Mouse (Mus musculus): ENCODE measurements around the gene Smpd3.
"Not testable (repeated sequence)": the region's sequence is repeated elsewhere in the genome, so short reads cannot be mapped to it uniquely, and the experiment has no call there.

Smpd3 gene

DNA sequence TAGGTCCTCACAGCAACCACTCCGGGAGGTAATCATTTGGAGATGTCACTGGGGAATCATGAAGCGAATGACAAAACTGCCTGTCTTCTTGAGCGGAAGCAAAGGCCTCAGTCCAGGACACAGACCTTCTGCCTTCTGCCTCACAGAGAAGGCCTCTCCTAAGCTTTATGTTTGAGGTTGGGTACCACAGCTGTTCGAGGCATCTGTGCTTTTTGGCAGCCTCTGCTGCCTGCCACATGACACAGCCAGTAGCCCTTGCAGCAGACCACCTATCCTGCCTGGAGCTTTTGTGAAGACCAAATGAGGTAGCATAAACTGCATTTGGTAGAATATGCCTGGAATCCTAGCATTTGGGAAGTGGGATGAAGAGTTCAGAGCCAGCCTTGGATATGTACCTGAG lies 11.2 kb downstream of the Smpd3 start:
- DNase-seq (ENCODE audit: low spot score) = no peak

- no peak for DNase-seq (ENCODE audit: low spot score)
These were observed 16.4 kb downstream of the Smpd3 start for GRCm38 (mm10) chr8:106321434-106321833.

DNA sequence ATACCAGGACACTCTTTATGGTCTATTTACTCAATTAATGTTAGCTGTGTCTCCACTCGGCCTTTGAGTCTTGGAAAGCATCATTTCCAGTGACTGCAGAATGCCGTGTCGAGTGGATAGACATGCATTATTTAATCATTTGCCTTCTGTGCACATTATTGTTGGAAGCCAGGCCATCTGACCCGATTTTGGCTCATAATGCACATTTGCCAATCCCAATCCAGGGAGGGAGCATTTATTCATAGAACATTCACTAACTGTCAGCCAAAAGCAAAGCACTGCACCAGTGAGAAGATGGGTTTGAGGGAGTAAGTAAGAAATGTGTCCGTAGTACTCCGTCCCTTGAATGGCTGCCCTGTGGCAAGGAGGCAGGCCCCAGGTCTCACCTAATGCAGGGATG lies 17.8 kb downstream of the Smpd3 start:
- no peak for DNase-seq (ENCODE audit: low spot score)

DNA sequence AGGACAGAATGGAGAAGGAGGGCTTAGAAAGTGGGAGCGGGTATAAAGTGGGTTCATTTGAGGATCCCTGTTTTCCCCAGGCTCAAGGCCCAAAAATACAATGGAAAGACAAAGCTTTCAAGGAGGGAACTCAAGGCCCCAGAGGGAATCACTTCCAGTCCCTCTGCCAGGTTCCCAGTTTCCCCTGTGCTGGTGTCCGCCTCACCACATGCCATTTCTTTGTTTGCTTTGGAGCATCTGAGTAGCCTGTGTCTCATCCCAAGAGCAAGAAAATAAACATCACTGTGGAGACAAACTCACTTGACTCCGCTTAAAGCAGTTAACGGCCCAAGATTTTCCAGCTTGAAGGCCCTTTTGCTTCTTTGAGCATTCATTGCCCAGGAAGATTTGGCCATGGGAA lies 20.7 kb downstream of the Smpd3 start:
- no peak for DNase-seq (ENCODE audit: low spot score)

DNA sequence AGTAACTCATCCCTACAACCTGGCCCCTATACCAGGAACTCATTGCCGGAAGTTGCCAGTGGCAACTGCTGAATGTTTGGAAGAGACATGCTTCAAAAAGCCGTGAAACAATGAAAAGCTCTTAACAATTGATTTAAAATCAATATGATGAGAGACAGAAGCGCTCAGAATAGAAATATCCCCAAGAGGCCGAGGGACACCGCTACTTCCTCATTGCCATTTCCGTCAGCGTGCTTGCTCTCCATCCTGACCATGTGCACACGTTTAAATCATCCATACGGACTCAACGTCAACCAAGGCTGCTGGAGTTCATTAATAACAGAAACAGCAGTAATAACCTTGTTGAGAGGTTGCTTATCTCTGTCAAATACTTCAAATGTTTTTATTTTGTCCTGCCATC lies 21.3 kb downstream of the Smpd3 start:
- no peak for DNase-seq (ENCODE audit: low spot score)

- no peak for DNase-seq (ENCODE audit: low spot score)
These were observed 22.2 kb downstream of the Smpd3 start for GRCm38 (mm10) chr8:106315402-106316187.

- DNase-seq (ENCODE audit: low spot score) = no peak
These were observed 24.0 kb downstream of the Smpd3 start for GRCm38 (mm10) chr8:106313799-106314198.

DNA sequence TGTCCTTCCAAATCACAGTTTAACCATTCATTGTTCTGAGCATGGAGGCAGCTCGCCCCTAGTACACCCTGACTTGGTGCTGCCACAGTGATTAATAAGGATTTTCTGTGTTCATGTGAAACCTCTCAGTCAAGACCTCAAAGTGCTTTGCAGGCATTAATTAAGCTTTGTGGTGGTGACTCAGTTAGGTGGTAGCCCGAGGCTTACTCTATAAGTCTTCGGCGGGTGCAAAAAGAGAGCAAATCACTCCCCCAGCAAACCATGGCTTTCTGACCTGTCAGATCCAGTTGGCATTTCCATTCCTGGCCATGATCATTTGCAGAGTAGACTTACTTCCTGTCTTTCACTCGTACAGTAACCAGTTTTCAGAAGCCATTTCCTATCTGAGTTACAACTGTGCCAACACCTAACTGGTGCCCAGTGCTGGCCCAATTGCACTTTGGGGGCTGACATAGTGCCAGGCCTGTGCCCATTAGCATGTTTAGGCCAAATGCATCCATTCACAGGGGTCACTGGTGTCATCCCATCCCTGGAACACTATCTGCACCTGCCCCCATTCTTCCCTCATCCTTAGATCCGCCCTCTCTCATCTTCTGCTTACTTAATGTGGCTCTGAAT lies 24.6 kb downstream of the Smpd3 start:
- no peak for DNase-seq (ENCODE audit: low spot score)

- DNase-seq (ENCODE audit: low spot score) = no peak
These were observed 25.8 kb downstream of the Smpd3 start for GRCm38 (mm10) chr8:106311967-106312366.

DNA sequence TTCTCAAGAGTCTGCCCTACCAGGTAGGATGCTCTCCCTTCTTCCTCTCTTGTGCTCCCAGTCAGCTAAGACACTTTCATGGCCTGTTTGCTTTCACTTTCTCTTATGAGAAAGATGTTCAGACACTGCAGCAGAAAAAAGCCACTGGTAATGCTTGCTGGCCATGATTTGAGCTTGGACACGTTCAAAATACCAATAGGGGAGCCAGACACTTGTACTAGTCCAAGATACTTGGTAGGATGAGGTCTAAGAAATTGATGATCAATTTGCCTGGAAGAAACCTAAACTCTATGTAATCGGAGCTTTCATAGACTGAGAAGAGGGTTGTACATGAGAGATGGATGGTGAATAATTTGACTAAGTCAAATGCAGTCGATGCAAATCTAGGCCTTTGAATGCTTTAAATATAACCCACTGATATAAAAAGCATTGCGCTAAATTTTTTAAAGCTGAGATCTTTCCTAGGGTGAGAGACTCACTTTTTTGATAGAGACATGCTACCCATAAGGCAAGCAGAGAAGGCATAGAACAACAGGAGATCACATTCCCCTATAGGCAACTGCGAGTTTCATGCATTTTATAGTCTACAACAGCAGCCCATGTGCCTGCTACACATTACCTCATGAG lies 27.6 kb downstream of the Smpd3 start:
- DNase-seq (ENCODE audit: low spot score) = no peak

GRCm38 (mm10) chr8:106308082-106308786 lies 29.6 kb downstream of the Smpd3 start:
- DNase-seq (ENCODE audit: low spot score) = not testable (repeated sequence)

GRCm38 (mm10) chr8:106307586-106307985 lies 30.2 kb downstream of the Smpd3 start:
- no peak for DNase-seq (ENCODE audit: low spot score)

DNA sequence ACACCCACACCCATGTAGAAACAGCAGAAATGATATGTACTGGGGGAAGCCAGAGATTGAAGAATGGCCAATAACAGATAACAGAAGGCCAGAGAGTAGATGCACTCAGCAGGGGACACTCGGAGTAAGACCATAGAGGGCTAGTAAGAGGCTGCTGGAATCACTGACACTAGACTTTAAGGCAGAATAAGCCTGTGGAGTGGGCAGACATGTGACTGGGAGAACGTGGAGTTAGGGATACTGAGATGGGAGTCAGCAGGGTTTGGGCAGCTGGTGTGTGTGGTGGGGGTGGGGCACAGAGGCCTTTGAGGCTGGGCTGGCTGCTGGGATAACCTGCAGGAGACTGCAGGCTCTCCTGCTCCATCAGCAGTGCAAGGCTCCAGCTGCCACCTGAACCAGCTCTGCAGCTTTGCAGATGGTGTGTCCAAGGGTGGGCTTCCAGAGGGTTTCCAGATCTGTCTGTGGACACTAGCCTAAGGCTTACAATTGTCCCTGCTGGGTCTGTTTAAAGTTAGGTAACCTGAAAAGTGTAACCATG lies 31.0 kb downstream of the Smpd3 start:
- not testable (repeated sequence) for DNase-seq (ENCODE audit: low spot score)

GRCm38 (mm10) chr8:106306076-106306475 lies 31.7 kb downstream of the Smpd3 start:
- DNase-seq (ENCODE audit: low spot score) = no peak

DNA sequence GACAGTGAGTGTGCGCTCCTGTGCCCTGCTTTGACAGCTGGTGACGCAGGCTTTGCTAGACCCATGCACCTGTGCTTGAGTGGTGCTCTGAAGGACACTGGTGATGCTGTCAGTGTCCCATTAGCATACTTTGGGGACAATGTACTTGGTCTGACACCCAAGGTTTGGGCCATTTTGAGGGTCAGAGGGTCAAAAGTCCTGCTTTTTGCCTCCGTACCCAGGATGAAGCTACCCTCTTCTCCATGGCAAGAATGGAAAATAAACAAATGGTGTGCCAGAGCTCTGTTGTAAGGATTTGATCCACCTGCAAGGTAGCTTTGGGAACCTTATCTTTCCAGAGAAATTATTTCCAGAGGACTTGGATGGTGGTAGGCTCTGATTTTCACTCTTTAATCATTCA lies 32.5 kb downstream of the Smpd3 start:
- no peak for DNase-seq (ENCODE audit: low spot score)

DNA sequence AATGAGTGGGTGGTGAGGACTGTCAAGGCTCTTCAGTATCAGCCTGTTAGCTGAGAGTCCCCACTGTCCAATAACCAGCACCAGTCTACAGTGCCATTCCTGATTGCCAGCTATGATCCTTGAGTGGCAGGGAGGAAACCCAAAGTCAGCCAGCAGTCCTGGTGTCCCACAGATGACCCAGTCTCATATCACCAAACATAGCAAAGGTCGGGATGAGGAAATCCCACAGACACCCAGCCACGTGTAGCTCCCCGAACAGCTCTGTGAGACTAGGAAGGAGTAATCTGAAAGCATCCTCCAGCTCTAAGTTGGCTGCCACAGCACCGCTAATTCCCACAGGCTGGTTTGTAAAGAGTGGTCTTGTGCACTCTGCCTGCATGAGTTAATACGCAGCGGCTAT lies 33.5 kb downstream of the Smpd3 start:
- DNase-seq (ENCODE audit: low spot score) = no peak

- DNase-seq (ENCODE audit: low spot score) = no peak
These were observed 36.8 kb downstream of the Smpd3 start for GRCm38 (mm10) chr8:106300739-106301715.

- DNase-seq (ENCODE audit: low spot score) = no peak
These were observed 38.1 kb downstream of the Smpd3 start for GRCm38 (mm10) chr8:106299686-106300085.

GRCm38 (mm10) chr8:106298846-106299245 lies 38.9 kb downstream of the Smpd3 start:
- DNase-seq (ENCODE audit: low spot score) = no peak

DNA sequence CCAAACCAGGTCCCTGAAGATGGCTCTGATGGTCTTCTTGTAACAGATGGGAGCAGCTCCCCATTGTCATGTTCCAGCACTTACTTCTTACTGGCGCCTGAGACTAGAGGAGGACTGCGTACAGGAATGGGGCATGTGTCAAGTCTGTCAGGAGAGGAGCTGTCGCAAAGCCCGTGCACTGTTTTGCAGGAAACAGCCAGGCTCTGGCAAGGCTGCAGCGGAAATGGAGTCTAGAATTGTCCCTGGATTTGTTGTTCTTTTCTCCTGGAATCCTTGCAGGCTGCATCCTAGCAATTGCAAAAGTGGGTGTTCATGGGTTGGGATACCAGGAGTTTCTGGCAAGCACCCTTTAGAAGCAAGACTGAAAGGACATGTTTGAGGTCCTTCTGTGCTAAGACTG lies 39.5 kb downstream of the Smpd3 start:
- DNase-seq (ENCODE audit: low spot score) = no peak

All from embryo, embryonic 10.5 days (tissue).